ENCODE assay signal across 8 mouse cellular contexts in the genomic region with DNA sequence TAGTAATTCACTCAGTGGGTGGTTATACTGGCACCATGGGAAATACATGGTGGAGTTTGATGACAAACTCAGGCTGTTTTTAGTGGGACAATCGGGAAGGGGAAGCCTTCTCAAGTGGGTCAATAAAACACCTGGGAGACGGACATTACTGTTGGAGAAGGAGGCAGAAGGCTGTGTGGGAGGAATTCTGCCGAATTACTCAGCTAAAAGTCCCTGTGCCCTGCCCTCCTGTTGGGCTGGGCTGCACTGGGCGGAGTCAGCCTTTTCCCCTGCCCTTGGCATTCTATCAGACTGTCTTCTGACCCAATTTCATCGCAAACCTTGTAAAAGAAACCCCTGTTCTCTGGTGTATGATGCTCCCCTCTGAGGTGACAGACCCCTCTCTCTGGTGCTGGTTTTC. TPM values are rescaled to one million over a fixed set of nuclear protein-coding genes. Genes with fewer than 3 reads are reported as not detected.
DNase-seq lines count a peak whose midpoint lies in the region; ATAC-seq and TF ChIP-seq lines count a peak whose summit lies in the region.

No protein-coding gene starts in this region.

- H3K36me3 ChIP-seq in liver, embryonic 14.5 days (replicated peaks; ENCODE audit: control insufficient read depth, insufficient read depth, low read depth) = no peaks in the 10 kb centered on the region
- no peaks in the 10 kb centered on the region for H3K36me3 ChIP-seq in stomach, embryonic 15.5 days
- H3K36me3 ChIP-seq in forebrain, embryonic 16.5 days (ENCODE audit: control insufficient read depth, insufficient read depth) = no peaks in the 10 kb centered on the region
- H3K36me3 ChIP-seq in midbrain, embryonic 10.5 days = no peaks in the 10 kb centered on the region

- TF ChIP-seq EP300 in liver, embryonic 14.5 days (IDR thresholded peaks at IDR 0.05; ENCODE audit: low read depth) = no peak

- peak overlapping the region; percentile 66 for H3K9ac ChIP-seq in liver, embryonic 14.5 days (replicated peaks)
- H3K9ac ChIP-seq in stomach, embryonic 15.5 days = no peak overlapping the region
- H3K9ac ChIP-seq in forebrain, embryonic 16.5 days (replicated peaks; ENCODE audit: low read depth, low read length) = no peak overlapping the region

- peak overlapping the region in 1 of 2 experiments; percentile 9; a peak in 1 of 4 replicates for H3K4me3 ChIP-seq in liver, embryonic 14.5 days (ENCODE audit: insufficient read depth in 1 of 2, low read depth in 2 of 2, low read length in 2 of 2)
- no peak overlapping the region for H3K4me3 ChIP-seq in stomach, embryonic 15.5 days (replicated peaks)
- no peak overlapping the region for H3K4me3 ChIP-seq in forebrain, embryonic 16.5 days (replicated peaks; ENCODE audit: low read length)
- H3K4me3 ChIP-seq in midbrain, embryonic 10.5 days = no peak overlapping the region

- no peaks in the 10 kb centered on the region for H3K9me3 ChIP-seq in liver, embryonic 14.5 days (ENCODE audit: control insufficient read depth, low read length)
- no peaks in the 10 kb centered on the region for H3K9me3 ChIP-seq in stomach, embryonic 15.5 days
- H3K9me3 ChIP-seq in forebrain, embryonic 16.5 days (ENCODE audit: control insufficient read depth, low read length) = no peaks in the 10 kb centered on the region
- no peaks in the 10 kb centered on the region for H3K9me3 ChIP-seq in midbrain, embryonic 10.5 days (replicated peaks)

- peak overlapping the region; percentile 78 for H3K27ac ChIP-seq in liver, embryonic 14.5 days
- no peak overlapping the region for H3K27ac ChIP-seq in stomach, embryonic 15.5 days
- no peak overlapping the region for H3K27ac ChIP-seq in forebrain, embryonic 16.5 days (ENCODE audit: low read length)
- no peak overlapping the region for H3K27ac ChIP-seq in midbrain, embryonic 10.5 days (replicated peaks)

- peak; percentile 81 for ATAC-seq in liver, embryonic 14.5 days (ENCODE audit: insufficient read depth)
- ATAC-seq in stomach, embryonic 15.5 days (ENCODE audit: insufficient read depth, low FRiP score, low read depth) = peak; percentile 81
- ATAC-seq in forebrain, embryonic 16.5 days = no peak

- peak overlapping the region; percentile 66 for H3K4me2 ChIP-seq in liver, embryonic 14.5 days (ENCODE audit: low read depth)
- H3K4me2 ChIP-seq in stomach, embryonic 15.5 days = no peak overlapping the region
- H3K4me2 ChIP-seq in forebrain, embryonic 16.5 days (ENCODE audit: low read length) = no peak overlapping the region

- H3K27me3 ChIP-seq in liver, embryonic 14.5 days (ENCODE audit: control insufficient read depth, insufficient read depth, low read length) = no peaks in the 10 kb centered on the region
- H3K27me3 ChIP-seq in stomach, embryonic 15.5 days (replicated peaks) = no peaks in the 10 kb centered on the region
- no peaks in the 10 kb centered on the region for H3K27me3 ChIP-seq in forebrain, embryonic 16.5 days (replicated peaks; ENCODE audit: control insufficient read depth, insufficient read depth, low read length)
- peaks cover 23% of the 10 kb centered on the region for H3K27me3 ChIP-seq in midbrain, embryonic 10.5 days (ENCODE audit: low read depth, poor library complexity, severe bottlenecking)

- DNase-seq in ovary, adult 18-20 months (ENCODE audit: low spot score) = peak; percentile 30
- DNase-seq in ovary, postnatal 10 days (ENCODE audit: low spot score) = no peak
- DNase-seq in adrenal gland, postnatal 10 days = peak; percentile 79
- DNase-seq in liver, embryonic 14.5 days (ENCODE audit: low read depth in 3 of 3, low spot score in 3 of 3) = peak in 2 of 3 experiments; percentile 66 to 73
- no peak for DNase-seq in embryo, embryonic 11 days
- DNase-seq in midbrain, embryonic 10.5 days (ENCODE audit: low spot score) = no peak

- H3K4me1 ChIP-seq in liver, embryonic 14.5 days (replicated peaks; ENCODE audit: control insufficient read depth in 2 of 2, insufficient read depth in 2 of 2, low read length in 1 of 2) = peaks cover 30 to 42% of the 10 kb centered on the region in 2 experiments
- H3K4me1 ChIP-seq in stomach, embryonic 15.5 days = peaks cover 19% of the 10 kb centered on the region
- peaks cover 27% of the 10 kb centered on the region for H3K4me1 ChIP-seq in forebrain, embryonic 16.5 days (replicated peaks; ENCODE audit: control insufficient read depth, insufficient read depth, low read length)
- H3K4me1 ChIP-seq in midbrain, embryonic 10.5 days = peaks cover 38% of the 10 kb centered on the region

- no peak for TF ChIP-seq CTCF in liver, embryonic 14.5 days (IDR thresholded peaks at IDR 0.05; ENCODE audit: low read depth)

- 11% methylated on average over 5 of the region's 5 CpGs for WGBS in liver, embryonic 14.5 days (ENCODE audit: insufficient replicate concordance)
- 38% methylated on average over 5 of the region's 5 CpGs for WGBS in stomach, embryonic 15.5 days
- WGBS in forebrain, embryonic 16.5 days = 48% methylated on average over 5 of the region's 5 CpGs
- 46% methylated on average over 5 of the region's 5 CpGs for WGBS in midbrain, embryonic 10.5 days

RNA-seq across cellular contexts. Expression of a gene that starts 10.3 kb away (rescaled TPM):
- 10 to 100 TPM; 22.0 to 31.0 TPM for total RNA-seq in adrenal gland, postnatal 10 days (2021)
- polyA plus RNA-seq in liver, embryonic 14.5 days (2012; rRNA removed) = 4.2 and 4.8 TPM in 2 replicates
- polyA plus RNA-seq in liver, embryonic 14.5 days (2014; fragmentation: Nextera tagmentation; extraction: Ambion mirVana) = 2.3 and 3.5 TPM in 2 replicates
- 3.9 and 4.0 TPM in 2 replicates for polyA plus RNA-seq in stomach, embryonic 15.5 days (2015; fragmentation: Nextera tagmentation; extraction: Ambion mirVana)
- polyA plus RNA-seq in forebrain, embryonic 16.5 days (2015; fragmentation: Nextera tagmentation; extraction: Ambion mirVana) = 1.4 and 1.5 TPM in 2 replicates
- 2.8 and 2.9 TPM in 2 replicates for polyA plus RNA-seq in midbrain, embryonic 10.5 days (2016; fragmentation: Nextera tagmentation; extraction: Ambion mirVana)

Comparison
In these comparisons a context has a peak if more than half of its experiments do, and no peak if none do; other contexts are left out.
1. DNase-seq: peak in ovary, adult 18-20 months (single experiment), adrenal gland, postnatal 10 days (single experiment) and liver, embryonic 14.5 days (2 of 3); none in ovary, postnatal 10 days (single experiment), embryo, embryonic 11 days (single experiment) and midbrain, embryonic 10.5 days (single experiment).